Mouse (Mus musculus): ENCODE measurements around the gene Mitf.

DNA sequence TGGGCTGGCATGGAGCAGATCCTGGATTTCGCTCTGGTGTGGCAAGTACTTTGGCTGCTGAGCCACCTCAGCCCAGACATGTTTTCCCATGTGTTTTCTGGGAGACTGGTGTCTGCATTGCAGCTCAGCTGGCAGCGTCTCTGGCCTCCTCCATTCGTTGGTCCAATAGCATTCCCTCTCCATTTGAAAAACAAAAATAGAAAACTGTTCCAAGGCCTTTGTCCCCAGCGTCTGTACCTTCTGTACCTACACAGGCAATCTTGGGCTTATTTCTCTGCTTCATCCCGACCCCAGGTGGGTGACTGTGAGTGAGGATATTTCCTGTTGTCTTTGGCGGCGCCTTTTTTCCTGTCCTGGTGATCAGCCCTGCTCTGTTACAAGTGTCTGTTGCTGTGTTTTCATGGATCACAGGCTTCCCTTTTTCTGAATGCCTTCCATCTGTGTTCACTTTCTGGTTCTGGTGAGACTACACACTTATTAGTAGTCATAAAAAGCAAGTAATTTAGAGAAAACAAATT, 109.6 kb downstream of the Mitf start:
- no peak for TF ChIP-seq CTCF (IDR thresholded peaks at IDR 0.05; ENCODE audit: borderline replicate concordance, insufficient read depth, low read length)
- no peak for TF ChIP-seq POLR2A (IDR thresholded peaks at IDR 0.05; ENCODE audit: low read depth, low read length)

Data from embryonic fibroblast, embryonic 13.5 days (primary cell).